In genomic region chr19:46058466-46058865, GRCm38 (mm10) we compare ENCODE assay signal across 13 mouse cellular contexts. TPM values are rescaled to one million over a fixed set of nuclear protein-coding genes. Genes with fewer than 3 reads are reported as not detected.
DNase-seq lines count a peak whose midpoint lies in the region; ATAC-seq and TF ChIP-seq lines count a peak whose summit lies in the region.
"Had no signal": no experiment of that assay in that cellular context is flagged by ENCODE, and none has a peak within 500 bp of the region (broad histone marks: within the 10 kb centered on the region; RNA-seq: fewer than 3 reads in every experiment).

No protein-coding gene starts in this region.

- ATAC-seq in hindbrain, embryonic 14.5 days (ENCODE audit: low FRiP score) = no peak
- ATAC-seq in hindbrain, embryonic 16.5 days = no peak
- no peak for ATAC-seq in limb, embryonic 13.5 days (ENCODE audit: low FRiP score, low read depth)
- ATAC-seq: forebrain, embryonic 16.5 days; lung, postnatal 0 days; Patski had no signal

- H3K27ac ChIP-seq in hindbrain, embryonic 14.5 days = no peak overlapping the region
- H3K27ac ChIP-seq in hindbrain, embryonic 16.5 days (ENCODE audit: low read depth, low read length) = no peak overlapping the region
- 0 out of 2 replicates have a peak overlapping the region, but pooled peaks have one; percentile 15 for H3K27ac ChIP-seq in ES-Bruce4 (ENCODE audit: insufficient read depth, low read length)
- no peak overlapping the region for H3K27ac ChIP-seq in limb, embryonic 13.5 days

- peaks cover 13% of the 10 kb centered on the region for H3K4me1 ChIP-seq in hindbrain, embryonic 14.5 days (replicated peaks; ENCODE audit: control insufficient read depth, insufficient read depth, low read length)
- H3K4me1 ChIP-seq in hindbrain, embryonic 16.5 days (ENCODE audit: control insufficient read depth, insufficient read depth, low read depth, low read length) = peaks cover 14% of the 10 kb centered on the region
- peaks cover 2% of the 10 kb centered on the region for H3K4me1 ChIP-seq in ES-Bruce4 (ENCODE audit: control insufficient read depth, insufficient read depth, low read length)
- peaks cover 17% of the 10 kb centered on the region for H3K4me1 ChIP-seq in limb, embryonic 13.5 days

- H3K36me3 ChIP-seq in hindbrain, embryonic 14.5 days (replicated peaks; ENCODE audit: control insufficient read depth, insufficient read depth) = peaks cover 21% of the 10 kb centered on the region
- peaks cover 13% of the 10 kb centered on the region for H3K36me3 ChIP-seq in hindbrain, embryonic 16.5 days (ENCODE audit: control insufficient read depth, insufficient read depth, low read length)
- peaks cover 26% of the 10 kb centered on the region for H3K36me3 ChIP-seq in ES-Bruce4 (ENCODE audit: control insufficient read depth, insufficient read depth, low read length, poor library complexity, severe bottlenecking)
- peaks cover 23% of the 10 kb centered on the region for H3K36me3 ChIP-seq in limb, embryonic 13.5 days

- TF ChIP-seq EP300 in ES-Bruce4 (IDR thresholded peaks at IDR 0.05; ENCODE audit: insufficient read depth, low read depth, low read length) = no peak

- DNase-seq in cerebellum, adult 9-10 months = peak; percentile 9
- DNase-seq in cerebellum, adult 18-20 months = no peak
- no peak for DNase-seq in hindbrain, embryonic 14.5 days (ENCODE audit: low spot score)
- DNase-seq in thymus, postnatal 14 days = no peak
- DNase-seq in urinary bladder, postnatal 10 days (ENCODE audit: low spot score) = no peak
- DNase-seq: kidney, adult 18-20 months; layer of hippocampus, postnatal 36 days had no signal

- no peaks in the 10 kb centered on the region for H3K27me3 ChIP-seq in hindbrain, embryonic 14.5 days (ENCODE audit: control insufficient read depth, insufficient read depth, low read length)
- H3K27me3 ChIP-seq in hindbrain, embryonic 16.5 days (replicated peaks; ENCODE audit: control insufficient read depth, insufficient read depth, low read length) = no peaks in the 10 kb centered on the region
- no peaks in the 10 kb centered on the region for H3K27me3 ChIP-seq in ES-Bruce4 (ENCODE audit: control insufficient read depth, insufficient read depth, low read length, poor library complexity, severe bottlenecking)
- H3K27me3 ChIP-seq in limb, embryonic 13.5 days = no peaks in the 10 kb centered on the region
- H3K27me3 ChIP-seq: Patski had no signal

- H3K9me3 ChIP-seq in hindbrain, embryonic 14.5 days (ENCODE audit: control insufficient read depth, low read length) = no peaks in the 10 kb centered on the region
- H3K9me3 ChIP-seq in hindbrain, embryonic 16.5 days (ENCODE audit: control insufficient read depth, low read length) = no peaks in the 10 kb centered on the region
- no peaks in the 10 kb centered on the region for H3K9me3 ChIP-seq in ES-Bruce4 (replicated peaks; ENCODE audit: control insufficient read depth, insufficient read depth, low read length, poor library complexity, severe bottlenecking)
- H3K9me3 ChIP-seq in limb, embryonic 13.5 days = no peaks in the 10 kb centered on the region

- WGBS in hindbrain, embryonic 14.5 days = 96% methylated on average over 7 of the region's 7 CpGs
- 97% methylated on average over 7 of the region's 7 CpGs for WGBS in hindbrain, embryonic 16.5 days
- WGBS in limb, embryonic 13.5 days = 96% methylated on average over 7 of the region's 7 CpGs

- no peak for TF ChIP-seq POLR2A in ES-Bruce4 (IDR thresholded peaks at IDR 0.05; ENCODE audit: insufficient read depth, low read length)

- H3K4me3 ChIP-seq in hindbrain, embryonic 14.5 days (replicated peaks; ENCODE audit: low read length) = no peak overlapping the region
- no peak overlapping the region for H3K4me3 ChIP-seq in hindbrain, embryonic 16.5 days (ENCODE audit: low read length)
- H3K4me3 ChIP-seq in ES-Bruce4 (ENCODE audit: low read depth, low read length) = peak overlapping the region; percentile 34
- H3K4me3 ChIP-seq in limb, embryonic 13.5 days = 0 out of 2 replicates have a peak overlapping the region, but pooled peaks have one; percentile 87

- no peak for TF ChIP-seq CTCF in ES-Bruce4 (IDR thresholded peaks at IDR 0.05; ENCODE audit: low read depth, low read length)

- H3K9ac ChIP-seq in hindbrain, embryonic 14.5 days = no peak overlapping the region
- H3K9ac ChIP-seq in hindbrain, embryonic 16.5 days (ENCODE audit: low read depth, low read length) = no peak overlapping the region
- H3K9ac ChIP-seq in ES-Bruce4 (ENCODE audit: low read depth, poor library complexity, severe bottlenecking) = no peak overlapping the region
- no peak overlapping the region for H3K9ac ChIP-seq in limb, embryonic 13.5 days

- H3K4me2 ChIP-seq in hindbrain, embryonic 14.5 days (replicated peaks) = peak overlapping the region; percentile 92; the same call in 1 of the 2 replicates
- no peak overlapping the region for H3K4me2 ChIP-seq in hindbrain, embryonic 16.5 days (ENCODE audit: low read length)
- H3K4me2 ChIP-seq in limb, embryonic 13.5 days (replicated peaks) = peak overlapping the region; percentile 77; the same call in 1 of the 2 replicates

RNA-seq across cellular contexts. Expression of gene Ldb1, which starts 13.5 kb away (rescaled TPM):
- 92.2 and 95.4 TPM in 2 replicates for polyA plus RNA-seq in hindbrain, embryonic 14.5 days (2014; fragmentation: Nextera tagmentation; extraction: Ambion mirVana)
- 50.6 and 88.5 TPM in 2 replicates for polyA plus RNA-seq in hindbrain, embryonic 16.5 days (2015; fragmentation: Nextera tagmentation; extraction: Ambion mirVana)
- 146 and 155 TPM in 2 replicates for polyA plus RNA-seq in ES-Bruce4 (2011; ENCODE audit: insufficient read depth, insufficient read length, low read depth, missing spikeins)
- polyA plus RNA-seq in limb, embryonic 13.5 days (2015; fragmentation: Nextera tagmentation; extraction: Ambion mirVana) = 114 and 123 TPM in 2 replicates

RNA-seq across cellular contexts. Expression of gene Pprc1, which starts 13.8 kb away (rescaled TPM):
- 19.1 and 29.6 TPM in 2 replicates for polyA plus RNA-seq in hindbrain, embryonic 14.5 days (2014; fragmentation: Nextera tagmentation; extraction: Ambion mirVana)
- 15.4 and 22.5 TPM in 2 replicates for polyA plus RNA-seq in hindbrain, embryonic 16.5 days (2015; fragmentation: Nextera tagmentation; extraction: Ambion mirVana)
- polyA plus RNA-seq in ES-Bruce4 (2011; ENCODE audit: insufficient read depth, insufficient read length, low read depth, missing spikeins) = 114 and 141 TPM in 2 replicates
- 37.8 and 42.6 TPM in 2 replicates for polyA plus RNA-seq in limb, embryonic 13.5 days (2015; fragmentation: Nextera tagmentation; extraction: Ambion mirVana)

RNA-seq across cellular contexts. Expression of gene Nolc1, which starts 17.2 kb away (rescaled TPM):
- polyA plus RNA-seq in hindbrain, embryonic 14.5 days (2014; fragmentation: Nextera tagmentation; extraction: Ambion mirVana) = 58.1 and 63.2 TPM in 2 replicates
- 56.3 and 63.9 TPM in 2 replicates for polyA plus RNA-seq in hindbrain, embryonic 16.5 days (2015; fragmentation: Nextera tagmentation; extraction: Ambion mirVana)
- polyA plus RNA-seq in ES-Bruce4 (2011; ENCODE audit: insufficient read depth, insufficient read length, low read depth, missing spikeins) = 157 and 164 TPM in 2 replicates
- 89.1 and 93.5 TPM in 2 replicates for polyA plus RNA-seq in limb, embryonic 13.5 days (2015; fragmentation: Nextera tagmentation; extraction: Ambion mirVana)

RNA-seq across cellular contexts. Expression of gene Hps6, which starts 55.2 kb away (rescaled TPM):
- 2.9 and 3.1 TPM in 2 replicates for polyA plus RNA-seq in hindbrain, embryonic 14.5 days (2014; fragmentation: Nextera tagmentation; extraction: Ambion mirVana)
- polyA plus RNA-seq in hindbrain, embryonic 16.5 days (2015; fragmentation: Nextera tagmentation; extraction: Ambion mirVana) = 6.1 and 7.2 TPM in 2 replicates
- 3.1 and 3.3 TPM in 2 replicates for polyA plus RNA-seq in ES-Bruce4 (2011; ENCODE audit: insufficient read depth, insufficient read length, low read depth, missing spikeins)
- 7.3 and 8.1 TPM in 2 replicates for polyA plus RNA-seq in limb, embryonic 13.5 days (2015; fragmentation: Nextera tagmentation; extraction: Ambion mirVana)

Comparison
In these comparisons a context has a peak if more than half of its experiments do, and no peak if none do; other contexts are left out.
1. H3K4me3 ChIP-seq: peak in ES-Bruce4 (single experiment) and limb, embryonic 13.5 days (single experiment); none in hindbrain, embryonic 14.5 days (single experiment) and hindbrain, embryonic 16.5 days (single experiment).